Mouse (Mus musculus): ENCODE measurements at regions not wholly inside any gene's neighbourhood (a gene's known extent, or its start where the extent isn't known, plus 50 kb on each side); places are given as distances from the start of the nearest gene placed in this dataset.

DNA sequence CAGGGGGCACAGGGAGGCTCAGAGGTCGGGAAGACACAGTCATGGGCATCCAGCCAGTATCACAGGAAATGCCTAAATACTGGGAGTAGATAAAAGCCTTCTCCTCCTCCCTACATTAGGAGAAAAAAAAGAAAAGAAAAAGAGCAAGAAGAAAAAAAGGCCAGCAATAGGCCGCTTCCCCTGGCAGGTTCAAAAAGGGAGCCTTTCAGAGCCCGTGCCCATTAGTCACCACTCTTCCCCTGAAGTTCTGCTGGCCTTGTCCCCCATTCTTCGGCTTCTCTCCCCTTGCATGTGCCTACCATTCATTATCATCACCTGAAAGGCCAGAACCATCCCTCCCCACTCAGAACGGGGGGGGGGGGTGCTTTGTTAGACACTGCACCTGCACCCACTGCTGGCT is 144.5 kb upstream of the Tbx3 start:
- TF ChIP-seq POLR2A (IDR thresholded peaks at IDR 0.05; ENCODE audit: insufficient read depth, low read depth, low read length): no peak
- TF ChIP-seq CTCF (IDR thresholded peaks at IDR 0.05; ENCODE audit: insufficient read depth, low read depth, low read length): no peak
- WGBS: 66% methylated on average over 5 of the region's 5 CpGs
- Histone ChIP-seq H3K4me3 (ENCODE audit: insufficient read depth, low read depth, low read length) (no peak overlapping the region), H3K4me1 (ENCODE audit: control insufficient read depth, insufficient read depth, low read length) (peaks cover 3% of the 10 kb centered on the region; the same call in 1 of the 2 replicates), H3K27ac (ENCODE audit: insufficient read depth, low read depth, low read length) (no peak overlapping the region)

DNA sequence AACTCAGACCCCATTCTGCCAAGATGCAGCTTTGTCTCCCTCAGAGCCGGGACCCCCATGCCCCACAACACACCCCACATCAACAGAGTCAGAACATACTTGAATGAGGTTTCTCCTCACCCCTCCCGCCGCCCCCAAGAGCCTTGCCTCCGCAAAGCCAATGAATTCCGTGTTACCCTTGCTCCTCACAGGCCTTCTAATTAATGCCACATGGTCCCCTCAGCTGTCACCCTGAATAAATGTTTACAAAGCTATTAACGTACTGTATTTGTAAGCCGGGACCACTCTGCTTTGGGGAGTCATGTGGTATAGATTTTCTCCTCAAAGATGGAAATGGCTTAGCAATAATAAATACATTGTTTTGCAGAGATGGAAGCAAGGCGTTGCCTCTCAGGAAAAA is 140.5 kb upstream of the Tbx3 start:
- whole genome bisulfite sequencing: 46% methylated on average over 8 of the region's 8 CpGs

DNA sequence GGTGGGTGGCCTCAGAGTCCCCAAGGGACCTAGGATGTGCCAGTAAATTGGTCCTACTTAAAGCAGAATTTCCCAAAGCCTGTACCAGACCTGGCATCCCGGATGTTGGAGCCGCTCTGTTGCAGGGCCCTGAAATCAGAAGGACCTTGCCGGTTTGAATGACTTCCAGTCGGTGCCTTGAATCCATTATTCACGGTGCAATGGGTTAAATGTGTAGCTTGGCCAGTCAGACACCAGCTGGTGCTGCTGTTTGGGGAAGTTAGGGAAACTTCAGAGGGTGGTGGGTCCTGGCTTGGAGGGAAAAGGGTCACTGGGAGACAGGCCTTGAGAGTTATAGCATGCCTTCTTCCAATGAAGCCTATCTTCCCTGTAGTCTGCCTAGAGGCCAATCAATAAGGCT is 135.5 kb upstream of the Tbx3 start:
- H3K4me1 ChIP-seq (ENCODE audit: control insufficient read depth, insufficient read depth, low read length): no peaks in the 10 kb centered on the region
- TF ChIP-seq CTCF (IDR thresholded peaks at IDR 0.05; ENCODE audit: insufficient read depth, low read depth, low read length) (no peak), POLR2A (IDR thresholded peaks at IDR 0.05; ENCODE audit: insufficient read depth, low read depth, low read length) (no peak)
- H3K27ac ChIP-seq (ENCODE audit: insufficient read depth, low read depth, low read length): no peak overlapping the region
- H3K4me3 ChIP-seq (ENCODE audit: insufficient read depth, low read depth, low read length): no peak overlapping the region
- WGBS: 75% methylated on average over 5 of the region's 5 CpGs

More for the DNA sequence above, 140.5 kb upstream of the Tbx3 start:
- Histone ChIP-seq H3K27ac (ENCODE audit: insufficient read depth, low read depth, low read length) (no peak overlapping the region), H3K4me1 (ENCODE audit: control insufficient read depth, insufficient read depth, low read length) (peaks cover 3% of the 10 kb centered on the region; the same call in 1 of the 2 replicates), H3K4me3 (ENCODE audit: insufficient read depth, low read depth, low read length) (no peak overlapping the region)
- no peak for TF ChIP-seq CTCF (IDR thresholded peaks at IDR 0.05; ENCODE audit: insufficient read depth, low read depth, low read length)
- no peak for TF ChIP-seq POLR2A (IDR thresholded peaks at IDR 0.05; ENCODE audit: insufficient read depth, low read depth, low read length)

DNA sequence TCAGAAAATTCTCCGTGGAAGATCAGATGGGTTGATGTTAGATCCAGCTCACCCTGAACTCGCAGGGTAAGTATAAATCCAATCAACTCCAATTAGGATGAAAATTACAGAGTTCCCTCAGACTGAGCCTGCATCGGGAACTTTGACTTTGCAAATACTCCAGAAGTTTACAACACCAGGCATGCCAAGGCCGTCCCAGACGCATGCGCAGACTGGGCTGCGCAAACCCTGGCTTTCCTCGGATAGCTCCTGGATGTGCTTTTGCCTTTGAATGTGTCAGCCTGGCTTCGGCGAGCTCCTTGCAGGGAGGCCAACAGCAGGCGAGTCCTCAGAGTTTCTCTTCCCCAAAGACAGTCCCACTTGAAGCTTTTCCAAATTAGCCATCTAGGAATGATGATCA is 127.6 kb upstream of the Tbx3 start:
- no peak overlapping the region for H3K27ac ChIP-seq (ENCODE audit: insufficient read depth, low read depth, low read length)
- H3K4me1 ChIP-seq (ENCODE audit: control insufficient read depth, insufficient read depth, low read length): no peaks in the 10 kb centered on the region
- TF ChIP-seq CTCF (IDR thresholded peaks at IDR 0.05; ENCODE audit: insufficient read depth, low read depth, low read length): no peak
- no peak for TF ChIP-seq POLR2A (IDR thresholded peaks at IDR 0.05; ENCODE audit: insufficient read depth, low read depth, low read length)
- H3K4me3 ChIP-seq (ENCODE audit: insufficient read depth, low read depth, low read length): no peak overlapping the region
- 92% methylated on average over 11 of the region's 11 CpGs for WGBS

DNA sequence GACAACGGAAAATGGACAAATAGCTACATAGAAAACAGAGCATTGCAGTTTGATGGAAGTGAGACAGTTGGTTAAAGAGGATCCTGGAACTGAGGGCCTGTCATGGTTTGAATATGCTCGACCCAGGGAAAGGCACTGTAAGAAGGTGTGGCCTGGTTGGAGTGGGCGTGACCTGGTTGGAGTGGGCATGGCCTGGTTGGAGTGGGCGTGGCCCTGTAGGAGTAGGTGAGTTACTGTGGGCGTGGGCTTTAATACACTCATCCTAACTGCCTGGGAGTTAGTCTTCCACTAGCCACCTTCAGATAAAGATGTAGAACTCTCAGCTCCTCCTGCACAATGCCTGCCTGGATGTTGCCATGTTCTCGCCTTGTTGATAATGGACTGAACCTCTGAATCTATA is 126.8 kb upstream of the Tbx3 start:
- 91% methylated on average over 6 of the region's 6 CpGs for WGBS
- no peaks in the 10 kb centered on the region for H3K4me1 ChIP-seq (ENCODE audit: control insufficient read depth, insufficient read depth, low read length)
- no peak overlapping the region for H3K4me3 ChIP-seq (ENCODE audit: insufficient read depth, low read depth, low read length)
- TF ChIP-seq CTCF (IDR thresholded peaks at IDR 0.05; ENCODE audit: insufficient read depth, low read depth, low read length) (no peak), POLR2A (IDR thresholded peaks at IDR 0.05; ENCODE audit: insufficient read depth, low read depth, low read length) (no peak)
- H3K27ac ChIP-seq (ENCODE audit: insufficient read depth, low read depth, low read length): no peak overlapping the region

DNA sequence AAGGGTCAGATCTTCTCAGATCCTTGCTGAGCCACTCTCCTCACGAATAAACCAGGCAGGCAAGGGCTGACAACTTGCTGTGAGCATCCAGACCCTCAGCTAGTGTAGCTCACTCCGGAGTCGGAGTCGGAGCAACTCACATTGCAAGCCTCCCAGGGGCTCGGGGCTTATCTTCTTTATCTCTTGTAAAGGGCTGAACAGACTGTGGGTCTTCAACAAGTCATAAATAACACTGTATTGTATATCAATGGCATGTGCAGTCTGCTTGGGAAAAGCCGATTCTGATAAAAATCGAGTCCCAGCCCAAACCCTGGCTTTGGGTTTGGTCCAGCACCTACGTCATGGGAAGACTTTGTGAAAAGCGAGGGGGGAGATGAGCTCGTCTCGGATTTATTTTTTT is 125.8 kb upstream of the Tbx3 start:
- 78% methylated on average over 11 of the region's 11 CpGs for WGBS
- H3K4me1 ChIP-seq (ENCODE audit: control insufficient read depth, insufficient read depth, low read length): no peaks in the 10 kb centered on the region
- no peak for TF ChIP-seq CTCF (IDR thresholded peaks at IDR 0.05; ENCODE audit: insufficient read depth, low read depth, low read length)
- no peak for TF ChIP-seq POLR2A (IDR thresholded peaks at IDR 0.05; ENCODE audit: insufficient read depth, low read depth, low read length)

DNA sequence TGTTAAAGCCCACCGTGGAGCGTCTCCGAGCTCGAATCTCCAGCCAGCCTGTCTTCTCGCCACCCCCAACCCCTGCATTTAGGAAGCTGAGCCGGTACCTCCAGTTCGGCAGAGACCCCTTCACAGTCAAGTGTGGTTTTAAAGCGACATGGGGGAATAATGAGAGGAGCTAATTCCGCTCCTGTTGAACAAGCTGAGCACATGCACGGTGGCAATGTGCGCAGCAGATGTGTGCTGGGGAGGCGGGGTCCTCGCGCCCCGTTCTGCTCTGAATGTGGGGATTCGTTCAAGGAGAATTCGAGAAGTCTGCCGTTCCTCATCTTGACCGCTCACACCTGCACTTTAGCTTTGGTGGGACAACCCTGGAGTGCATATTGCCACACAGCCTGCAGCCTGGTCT is 123.4 kb upstream of the Tbx3 start:
- no peak overlapping the region for H3K27ac ChIP-seq (ENCODE audit: insufficient read depth, low read depth, low read length)
- 76% methylated on average over 19 of the region's 19 CpGs for whole genome bisulfite sequencing
- TF ChIP-seq CTCF (IDR thresholded peaks at IDR 0.05; ENCODE audit: insufficient read depth, low read depth, low read length) (no peak), POLR2A (IDR thresholded peaks at IDR 0.05; ENCODE audit: insufficient read depth, low read depth, low read length) (no peak)
- no peak overlapping the region for H3K4me3 ChIP-seq (ENCODE audit: insufficient read depth, low read depth, low read length)
- no peaks in the 10 kb centered on the region for H3K4me1 ChIP-seq (ENCODE audit: control insufficient read depth, insufficient read depth, low read length)

More for the DNA sequence above, 125.8 kb upstream of the Tbx3 start:
- Histone ChIP-seq H3K4me3 (ENCODE audit: insufficient read depth, low read depth, low read length) (no peak overlapping the region), H3K27ac (ENCODE audit: insufficient read depth, low read depth, low read length) (no peak overlapping the region)

DNA sequence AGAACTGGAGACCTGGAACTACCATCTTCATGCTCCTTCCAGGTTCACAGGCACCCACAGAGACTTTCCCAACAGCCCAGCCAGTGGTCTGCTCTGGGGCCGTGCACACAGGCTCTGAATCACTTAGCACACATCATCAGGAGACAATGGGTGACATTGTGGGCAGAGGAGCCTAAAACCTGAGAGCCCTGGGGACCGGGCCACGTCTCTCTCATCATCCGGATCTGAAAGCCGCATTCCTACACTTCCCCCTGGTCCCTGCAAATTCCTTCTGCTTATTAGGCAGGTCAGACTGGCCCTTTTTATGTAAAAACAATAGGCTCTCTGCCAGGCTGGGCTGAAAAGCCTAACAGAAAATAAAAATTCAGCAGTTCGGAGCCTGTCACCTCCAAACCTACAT is 119.6 kb upstream of the Tbx3 start:
- no peak for TF ChIP-seq POLR2A (IDR thresholded peaks at IDR 0.05; ENCODE audit: insufficient read depth, low read depth, low read length)
- TF ChIP-seq CTCF (IDR thresholded peaks at IDR 0.05; ENCODE audit: insufficient read depth, low read depth, low read length): no peak
- no peaks in the 10 kb centered on the region for H3K4me1 ChIP-seq (ENCODE audit: control insufficient read depth, insufficient read depth, low read length)
- H3K27ac ChIP-seq (ENCODE audit: insufficient read depth, low read depth, low read length): no peak overlapping the region
- no peak overlapping the region for H3K4me3 ChIP-seq (ENCODE audit: insufficient read depth, low read depth, low read length)
- WGBS: 69% methylated on average over 6 of the region's 6 CpGs

DNA sequence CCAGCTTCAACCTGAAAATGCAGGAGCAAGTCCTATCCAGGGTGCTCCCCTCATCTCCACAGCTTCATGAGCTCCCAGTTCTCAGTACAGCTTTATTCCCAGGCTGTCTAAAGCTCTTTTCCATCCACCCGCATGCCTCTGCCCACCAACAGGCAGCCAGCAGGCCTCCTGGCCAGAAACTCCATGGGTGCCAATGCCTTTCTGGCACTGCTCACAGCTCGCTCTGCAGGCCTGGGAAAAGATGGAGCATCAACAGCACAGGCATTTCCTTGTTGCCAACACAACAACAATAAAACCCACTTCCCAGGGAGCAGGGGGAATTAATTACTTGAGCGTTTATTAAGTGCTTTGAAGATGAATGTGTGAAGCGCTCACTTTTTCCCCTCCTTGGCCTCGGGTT is 117.0 kb upstream of the Tbx3 start:
- no peak overlapping the region for H3K27ac ChIP-seq (ENCODE audit: insufficient read depth, low read depth, low read length)

DNA sequence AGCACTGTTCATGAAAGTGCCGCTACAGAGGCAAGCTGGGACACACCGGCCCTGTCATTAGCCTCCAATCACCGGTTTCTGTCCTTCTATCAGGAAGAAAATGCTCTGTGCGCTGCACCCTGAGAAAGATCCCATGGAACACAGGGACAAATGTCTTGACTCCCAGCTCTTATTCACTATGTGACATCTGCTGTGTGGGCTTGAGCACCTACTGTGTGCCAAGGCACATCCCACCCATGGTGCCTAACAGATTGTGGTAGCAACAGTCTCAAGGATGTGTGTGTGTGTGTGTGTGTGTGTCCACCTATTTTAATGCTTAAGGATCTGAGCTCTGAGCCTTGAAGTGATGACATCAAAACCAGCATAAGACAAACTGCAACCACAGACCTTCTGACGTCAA is 113.4 kb upstream of the Tbx3 start:
- 82% methylated on average over 5 of the region's 5 CpGs for WGBS
- TF ChIP-seq POLR2A (IDR thresholded peaks at IDR 0.05; ENCODE audit: insufficient read depth, low read depth, low read length): no peak
- TF ChIP-seq CTCF (IDR thresholded peaks at IDR 0.05; ENCODE audit: insufficient read depth, low read depth, low read length): no peak
- H3K4me1 ChIP-seq (ENCODE audit: control insufficient read depth, insufficient read depth, low read length): no peaks in the 10 kb centered on the region
- H3K4me3 ChIP-seq (ENCODE audit: insufficient read depth, low read depth, low read length): no peak overlapping the region
- no peak overlapping the region for H3K27ac ChIP-seq (ENCODE audit: insufficient read depth, low read depth, low read length)

More for the DNA sequence above, 117.0 kb upstream of the Tbx3 start:
- H3K4me1 ChIP-seq (ENCODE audit: control insufficient read depth, insufficient read depth, low read length): no peaks in the 10 kb centered on the region
- no peak overlapping the region for H3K4me3 ChIP-seq (ENCODE audit: insufficient read depth, low read depth, low read length)
- WGBS: 46% methylated on average over 5 of the region's 5 CpGs
- TF ChIP-seq POLR2A (IDR thresholded peaks at IDR 0.05; ENCODE audit: insufficient read depth, low read depth, low read length) (no peak), CTCF (IDR thresholded peaks at IDR 0.05; ENCODE audit: insufficient read depth, low read depth, low read length) (no peak)
